Mouse (Mus musculus): Measurements from ENCODE around the gene Anks1. TPM values are rescaled to one million over a fixed set of nuclear protein-coding genes. Genes with fewer than 3 reads are reported as not detected.

The Anks1 gene
- polyA plus RNA-seq, 1 experiment from 2014 or later: 16.9 TPM

GRCm38 (mm10) chr17:27938121-27938754 lies 29.1 kb downstream of the Anks1 start:
- Histone ChIP-seq H3K4me3 (ENCODE audit: low read depth, low read length) (no peak overlapping the region), H3K27me3 (replicated peaks; ENCODE audit: control insufficient read depth, insufficient read depth, low read length) (no peaks in the 10 kb centered on the region), H3K4me1 (replicated peaks; ENCODE audit: control insufficient read depth, insufficient read depth, low read length) (peaks cover 49% of the 10 kb centered on the region), H3K27ac (ENCODE audit: low read depth) (peak overlapping the region; percentile 77), H3K36me3 (ENCODE audit: control insufficient read depth, insufficient read depth, low read length) (no peaks in the 10 kb centered on the region), H3K9ac (ENCODE audit: low read length) (no peak overlapping the region), H3K4me2 (ENCODE audit: low read length) (no peak overlapping the region), H3K9me3 (ENCODE audit: control insufficient read depth, low read length) (no peaks in the 10 kb centered on the region)
- ATAC-seq (replicated peaks; ENCODE audit: low FRiP score, low TSS enrichment, low read depth) (no peak; the same call in 1 of the 2 replicates), DNase-seq (ENCODE audit: low spot score) (peak; percentile 56)
- 40% methylated on average over 12 of the region's 12 CpGs for WGBS

- 68% methylated on average over 5 of the region's 5 CpGs for WGBS
- H3K4me1 ChIP-seq (replicated peaks; ENCODE audit: control insufficient read depth, insufficient read depth, low read length): peaks cover 46% of the 10 kb centered on the region
- no peak overlapping the region for H3K9ac ChIP-seq (ENCODE audit: low read length)
- no peaks in the 10 kb centered on the region for H3K9me3 ChIP-seq (ENCODE audit: control insufficient read depth, low read length)
- ATAC-seq (replicated peaks; ENCODE audit: low FRiP score, low TSS enrichment, low read depth) (no peak), DNase-seq (ENCODE audit: low spot score) (no peak)
- H3K27ac ChIP-seq (ENCODE audit: low read depth): peak overlapping the region; percentile 77
- H3K36me3 ChIP-seq (ENCODE audit: control insufficient read depth, insufficient read depth, low read length): no peaks in the 10 kb centered on the region
- no peak overlapping the region for H3K4me2 ChIP-seq (ENCODE audit: low read length)
- H3K4me3 ChIP-seq (ENCODE audit: low read depth, low read length): no peak overlapping the region
- no peaks in the 10 kb centered on the region for H3K27me3 ChIP-seq (replicated peaks; ENCODE audit: control insufficient read depth, insufficient read depth, low read length)
These were observed 29.9 kb downstream of the Anks1 start for GRCm38 (mm10) chr17:27939028-27939427.

GRCm38 (mm10) chr17:27940352-27940751 lies 31.2 kb downstream of the Anks1 start:
- no peak overlapping the region for H3K4me3 ChIP-seq (ENCODE audit: low read depth, low read length)
- H3K36me3 ChIP-seq (ENCODE audit: control insufficient read depth, insufficient read depth, low read length): no peaks in the 10 kb centered on the region
- DNase-seq (ENCODE audit: low spot score) (peak; percentile 61), ATAC-seq (replicated peaks; ENCODE audit: low FRiP score, low TSS enrichment, low read depth) (no peak)
- H3K4me2 ChIP-seq (ENCODE audit: low read length): no peak overlapping the region
- no peaks in the 10 kb centered on the region for H3K9me3 ChIP-seq (ENCODE audit: control insufficient read depth, low read length)
- WGBS: 53% methylated on average over 4 of the region's 4 CpGs
- no peaks in the 10 kb centered on the region for H3K27me3 ChIP-seq (replicated peaks; ENCODE audit: control insufficient read depth, insufficient read depth, low read length)
- H3K4me1 ChIP-seq (replicated peaks; ENCODE audit: control insufficient read depth, insufficient read depth, low read length): peaks cover 40% of the 10 kb centered on the region
- no peak overlapping the region for H3K9ac ChIP-seq (ENCODE audit: low read length)
- H3K27ac ChIP-seq (ENCODE audit: low read depth): no peak overlapping the region

GRCm38 (mm10) chr17:27941178-27941577 lies 32.1 kb downstream of the Anks1 start:
- no peak overlapping the region for H3K4me3 ChIP-seq (ENCODE audit: low read depth, low read length)
- no peaks in the 10 kb centered on the region for H3K9me3 ChIP-seq (ENCODE audit: control insufficient read depth, low read length)
- 67% methylated on average over 5 of the region's 5 CpGs for WGBS
- ATAC-seq (replicated peaks; ENCODE audit: low FRiP score, low TSS enrichment, low read depth) (no peak), DNase-seq (ENCODE audit: low spot score) (no peak)
- H3K4me1 ChIP-seq (replicated peaks; ENCODE audit: control insufficient read depth, insufficient read depth, low read length): peaks cover 46% of the 10 kb centered on the region
- H3K36me3 ChIP-seq (ENCODE audit: control insufficient read depth, insufficient read depth, low read length): no peaks in the 10 kb centered on the region
- H3K4me2 ChIP-seq (ENCODE audit: low read length): no peak overlapping the region
- no peak overlapping the region for H3K27ac ChIP-seq (ENCODE audit: low read depth)
- H3K9ac ChIP-seq (ENCODE audit: low read length): no peak overlapping the region
- no peaks in the 10 kb centered on the region for H3K27me3 ChIP-seq (replicated peaks; ENCODE audit: control insufficient read depth, insufficient read depth, low read length)

GRCm38 (mm10) chr17:27941698-27942097 lies 32.6 kb downstream of the Anks1 start:
- ATAC-seq (replicated peaks; ENCODE audit: low FRiP score, low TSS enrichment, low read depth): no peak
- 58% methylated on average over 2 of the region's 2 CpGs for WGBS
- peaks cover 49% of the 10 kb centered on the region for H3K4me1 ChIP-seq (replicated peaks; ENCODE audit: control insufficient read depth, insufficient read depth, low read length)

GRCm38 (mm10) chr17:27942131-27942530 lies 33.0 kb downstream of the Anks1 start:
- Histone ChIP-seq H3K4me3 (ENCODE audit: low read depth, low read length) (no peak overlapping the region), H3K4me1 (replicated peaks; ENCODE audit: control insufficient read depth, insufficient read depth, low read length) (peaks cover 45% of the 10 kb centered on the region), H3K27me3 (replicated peaks; ENCODE audit: control insufficient read depth, insufficient read depth, low read length) (no peaks in the 10 kb centered on the region), H3K4me2 (ENCODE audit: low read length) (no peak overlapping the region), H3K9me3 (ENCODE audit: control insufficient read depth, low read length) (no peaks in the 10 kb centered on the region), H3K27ac (ENCODE audit: low read depth) (no peak overlapping the region), H3K9ac (ENCODE audit: low read length) (no peak overlapping the region), H3K36me3 (ENCODE audit: control insufficient read depth, insufficient read depth, low read length) (no peaks in the 10 kb centered on the region)
- 92% methylated on average over 4 of the region's 4 CpGs for WGBS
- DNase-seq (ENCODE audit: low spot score) (no peak), ATAC-seq (replicated peaks; ENCODE audit: low FRiP score, low TSS enrichment, low read depth) (no peak)

More at GRCm38 (mm10) chr17:27941698-27942097, 32.6 kb downstream of the Anks1 start:
- H3K4me2 ChIP-seq (ENCODE audit: low read length): no peak overlapping the region
- H3K9me3 ChIP-seq (ENCODE audit: control insufficient read depth, low read length): no peaks in the 10 kb centered on the region
- no peak overlapping the region for H3K27ac ChIP-seq (ENCODE audit: low read depth)
- no peaks in the 10 kb centered on the region for H3K27me3 ChIP-seq (replicated peaks; ENCODE audit: control insufficient read depth, insufficient read depth, low read length)
- no peak overlapping the region for H3K4me3 ChIP-seq (ENCODE audit: low read depth, low read length)
- no peak for DNase-seq (ENCODE audit: low spot score)
- H3K9ac ChIP-seq (ENCODE audit: low read length): no peak overlapping the region
- H3K36me3 ChIP-seq (ENCODE audit: control insufficient read depth, insufficient read depth, low read length): no peaks in the 10 kb centered on the region

- Histone ChIP-seq H3K4me1 (replicated peaks; ENCODE audit: control insufficient read depth, insufficient read depth, low read length) (peaks cover 17% of the 10 kb centered on the region), H3K4me3 (ENCODE audit: low read depth, low read length) (no peak overlapping the region), H3K27me3 (replicated peaks; ENCODE audit: control insufficient read depth, insufficient read depth, low read length) (no peaks in the 10 kb centered on the region), H3K9ac (ENCODE audit: low read length) (no peak overlapping the region), H3K36me3 (ENCODE audit: control insufficient read depth, insufficient read depth, low read length) (no peaks in the 10 kb centered on the region), H3K9me3 (ENCODE audit: control insufficient read depth, low read length) (no peaks in the 10 kb centered on the region), H3K4me2 (ENCODE audit: low read length) (no peak overlapping the region), H3K27ac (ENCODE audit: low read depth) (peak overlapping the region; percentile 51)
- ATAC-seq (replicated peaks; ENCODE audit: low FRiP score, low TSS enrichment, low read depth) (no peak), DNase-seq (ENCODE audit: low spot score) (peak; percentile 59)
- 51% methylated on average over 6 of the region's 6 CpGs for WGBS
These were observed 36.6 kb downstream of the Anks1 start for GRCm38 (mm10) chr17:27945546-27946216.

- no peaks in the 10 kb centered on the region for H3K9me3 ChIP-seq (ENCODE audit: control insufficient read depth, low read length)
- no peak for DNase-seq (ENCODE audit: low spot score)
- H3K4me3 ChIP-seq (ENCODE audit: low read depth, low read length): no peak overlapping the region
- 86% methylated on average over 8 of the region's 8 CpGs for WGBS
- ATAC-seq (replicated peaks; ENCODE audit: low FRiP score, low TSS enrichment, low read depth): no peak
- H3K9ac ChIP-seq (ENCODE audit: low read length): no peak overlapping the region
- H3K36me3 ChIP-seq (ENCODE audit: control insufficient read depth, insufficient read depth, low read length): peaks cover 2% of the 10 kb centered on the region; the same call in 1 of the 2 replicates
- no peak overlapping the region for H3K4me2 ChIP-seq (ENCODE audit: low read length)
- peak overlapping the region; percentile 51; the same call in 1 of the 2 replicates for H3K27ac ChIP-seq (ENCODE audit: low read depth)
- H3K4me1 ChIP-seq (replicated peaks; ENCODE audit: control insufficient read depth, insufficient read depth, low read length): peaks cover 11% of the 10 kb centered on the region; the same call in 1 of the 2 replicates
- no peaks in the 10 kb centered on the region for H3K27me3 ChIP-seq (replicated peaks; ENCODE audit: control insufficient read depth, insufficient read depth, low read length)
These were observed 37.3 kb downstream of the Anks1 start for GRCm38 (mm10) chr17:27946371-27946770.
